Mouse (Mus musculus): ENCODE results near the gene Ky. TPM values are rescaled to one million over a fixed set of nuclear protein-coding genes. Genes with fewer than 3 reads are reported as not detected.

The Ky gene
- polyA plus RNA-seq, 1 experiment from 2014 or later: 0.50 TPM

DNA sequence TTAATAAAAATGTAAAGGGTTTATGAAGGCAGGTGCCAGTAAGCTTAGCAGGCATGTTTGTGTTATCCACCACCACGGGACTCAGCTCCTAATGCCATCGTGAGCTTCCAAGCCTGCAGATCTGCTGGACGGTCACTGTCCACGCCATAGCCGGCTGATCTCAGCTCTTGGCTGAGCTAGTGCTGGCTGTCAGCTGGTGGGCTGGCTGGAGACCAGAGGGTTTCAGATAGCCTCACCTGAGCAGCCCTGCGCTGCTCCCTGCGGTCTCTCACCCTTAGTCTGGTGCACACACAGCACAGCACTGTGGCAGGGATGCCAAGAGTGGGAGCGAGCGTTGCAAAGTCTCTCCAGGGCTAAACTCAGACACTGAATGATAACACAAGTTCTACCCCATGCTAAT is 12.9 kb downstream of the Ky start:
- Histone ChIP-seq H3K9me3 (no peaks in the 10 kb centered on the region), H3K36me3 (no peaks in the 10 kb centered on the region), H3K27ac (no peak overlapping the region), H3K4me1 (replicated peaks) (peaks cover 10% of the 10 kb centered on the region; the same call in 1 of the 2 replicates), H3K27me3 (ENCODE audit: insufficient read depth, poor library complexity, severe bottlenecking) (peaks cover 3% of the 10 kb centered on the region; the same call in 1 of the 2 replicates), H3K4me3 (no peak overlapping the region)
- no peak for DNase-seq (ENCODE audit: low spot score)
- WGBS: 91% methylated on average over 9 of the region's 9 CpGs

DNA sequence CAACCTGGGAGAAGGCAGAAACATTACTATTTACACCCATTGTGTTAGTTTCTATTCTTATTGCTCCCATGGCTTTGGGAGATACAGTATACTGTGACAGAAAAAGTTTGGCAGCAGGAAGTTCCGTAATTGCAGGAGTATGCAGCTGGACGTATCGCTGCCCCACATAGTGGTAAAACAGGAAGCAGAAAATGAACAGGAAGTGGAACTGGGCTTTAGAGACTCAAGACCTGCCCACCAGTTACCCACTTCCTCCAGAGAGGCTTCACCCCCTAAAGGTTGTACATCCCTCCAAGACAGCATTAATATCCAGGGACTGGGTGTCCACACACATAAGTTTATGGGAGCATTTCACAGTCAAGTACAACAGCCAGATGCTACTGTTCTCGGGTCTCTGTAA is 15.8 kb downstream of the Ky start:
- H3K4me3 ChIP-seq: no peak overlapping the region
- H3K9me3 ChIP-seq: no peaks in the 10 kb centered on the region
- H3K36me3 ChIP-seq: no peaks in the 10 kb centered on the region
- no peak overlapping the region for H3K27ac ChIP-seq
- 83% methylated on average over 4 of the region's 4 CpGs for WGBS
- DNase-seq (ENCODE audit: low spot score): no peak
- no peaks in the 10 kb centered on the region for H3K27me3 ChIP-seq (ENCODE audit: insufficient read depth, poor library complexity, severe bottlenecking)
- H3K4me1 ChIP-seq (replicated peaks): peaks cover 6% of the 10 kb centered on the region; the same call in 1 of the 2 replicates

DNA sequence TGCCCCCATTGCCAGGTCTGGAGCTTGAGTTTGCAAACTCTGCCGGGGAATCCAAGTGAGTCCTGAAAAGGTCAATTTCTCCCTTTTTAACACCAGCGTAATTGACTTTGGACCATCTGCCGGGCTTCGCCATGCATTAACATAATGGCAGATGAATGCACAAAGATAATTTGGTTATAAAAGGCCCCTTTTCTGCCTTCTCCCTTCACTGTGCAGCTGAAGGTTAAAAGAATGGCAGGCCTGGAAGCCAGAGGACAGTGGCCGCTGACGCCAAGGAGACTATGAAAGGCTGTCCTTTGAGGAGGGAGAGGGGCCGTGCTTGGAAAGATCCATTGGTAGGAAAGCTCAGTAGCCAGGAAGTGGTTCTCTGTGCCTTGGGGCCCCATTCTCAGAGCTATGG is 22.6 kb downstream of the Ky start:
- Histone ChIP-seq H3K36me3 (no peaks in the 10 kb centered on the region), H3K27me3 (ENCODE audit: insufficient read depth, poor library complexity, severe bottlenecking) (0 out of 2 replicates have a peak, but pooled peaks cover 10% of the 10 kb centered on the region), H3K9me3 (no peaks in the 10 kb centered on the region), H3K27ac (peak overlapping the region; percentile 82), H3K4me3 (no peak overlapping the region), H3K4me1 (replicated peaks) (peaks cover 41% of the 10 kb centered on the region)
- DNase-seq (ENCODE audit: low spot score): peak; percentile 47
- 36% methylated on average over 7 of the region's 7 CpGs for WGBS

- Histone ChIP-seq H3K27me3 (ENCODE audit: insufficient read depth, poor library complexity, severe bottlenecking) (0 out of 2 replicates have a peak, but pooled peaks cover 10% of the 10 kb centered on the region), H3K27ac (peak overlapping the region; percentile 82)
Observed at GRCm38 (mm10) chr9:102528561-102528960, 23.0 kb downstream of the Ky start.

DNA sequence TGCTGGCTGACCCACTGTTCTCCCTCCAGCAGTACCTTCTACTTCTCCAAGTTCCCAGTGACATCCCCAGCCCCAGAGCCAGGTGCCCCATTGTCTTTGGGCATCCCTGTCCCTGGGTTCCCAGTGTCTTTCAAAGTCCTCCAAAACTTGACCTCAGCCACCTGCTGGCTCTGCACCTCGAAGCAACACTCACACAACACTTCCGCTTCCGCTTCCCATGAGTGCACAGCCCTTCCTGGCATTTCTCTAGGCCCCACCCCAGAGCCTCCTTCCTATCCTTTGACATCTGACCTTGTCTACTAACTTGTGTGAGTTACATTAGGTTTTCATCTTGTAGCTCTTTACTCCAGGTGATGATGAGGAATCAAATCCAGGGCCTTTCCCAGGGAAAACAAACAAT is 23.5 kb downstream of the Ky start:
- Histone ChIP-seq H3K36me3 (no peaks in the 10 kb centered on the region), H3K4me3 (no peak overlapping the region), H3K4me1 (replicated peaks) (peaks cover 41% of the 10 kb centered on the region), H3K27me3 (ENCODE audit: insufficient read depth, poor library complexity, severe bottlenecking) (0 out of 2 replicates have a peak, but pooled peaks cover 10% of the 10 kb centered on the region), H3K9me3 (no peaks in the 10 kb centered on the region), H3K27ac (peak overlapping the region; percentile 82)
- WGBS: 86% methylated on average over 3 of the region's 3 CpGs
- no peak for DNase-seq (ENCODE audit: low spot score)

More at GRCm38 (mm10) chr9:102528561-102528960, 23.0 kb downstream of the Ky start:
- Histone ChIP-seq H3K4me1 (replicated peaks) (peaks cover 41% of the 10 kb centered on the region), H3K9me3 (no peaks in the 10 kb centered on the region), H3K36me3 (no peaks in the 10 kb centered on the region), H3K4me3 (no peak overlapping the region)
- WGBS: 78% methylated on average over 7 of the region's 7 CpGs
- no peak for DNase-seq (ENCODE audit: low spot score)

DNA sequence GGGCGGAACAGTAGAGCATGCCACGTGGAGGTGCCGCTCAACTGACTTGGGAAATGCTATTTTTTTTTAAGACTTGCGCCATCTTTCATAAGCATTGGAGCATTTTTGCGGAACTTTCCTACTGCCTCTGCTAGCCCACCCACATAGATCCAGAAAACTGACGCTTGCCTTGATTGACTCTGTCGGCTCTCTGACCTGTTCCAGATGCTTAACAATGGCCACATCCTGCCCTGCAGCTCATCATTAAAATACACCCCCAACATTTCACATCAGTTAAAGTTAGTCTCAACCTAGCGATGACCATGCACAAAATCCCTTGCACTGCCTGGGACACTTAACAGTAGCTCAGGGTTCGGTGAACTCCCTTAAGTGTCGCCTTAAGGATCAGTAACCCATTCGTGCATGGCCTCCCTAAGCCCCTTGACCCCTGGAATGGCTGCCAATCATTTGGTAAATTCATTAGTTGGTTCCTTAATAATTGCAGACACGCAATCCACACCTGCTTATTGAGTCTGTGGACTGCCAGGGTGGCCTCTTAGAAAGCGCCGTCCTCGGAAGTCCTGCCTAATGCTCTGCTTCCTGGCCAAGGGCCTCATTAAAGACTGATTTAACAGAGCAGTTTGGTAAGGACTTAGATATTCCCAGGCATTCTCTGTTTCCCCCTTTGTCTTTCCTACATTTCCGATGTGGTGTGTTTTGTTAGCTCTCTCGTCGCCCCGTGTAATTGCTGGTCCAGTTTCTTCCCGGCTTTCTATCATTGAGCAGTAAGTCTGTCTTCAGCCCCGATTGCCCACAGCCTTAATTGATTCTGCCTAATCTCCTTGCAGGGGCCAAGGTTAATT is 25.7 kb downstream of the Ky start:
- Histone ChIP-seq H3K4me3 (no peak overlapping the region), H3K4me1 (replicated peaks) (peaks cover 41% of the 10 kb centered on the region), H3K27me3 (ENCODE audit: insufficient read depth, poor library complexity, severe bottlenecking) (0 out of 2 replicates have a peak, but pooled peaks cover 10% of the 10 kb centered on the region), H3K36me3 (no peaks in the 10 kb centered on the region), H3K9me3 (no peaks in the 10 kb centered on the region), H3K27ac (peak overlapping the region; percentile 45; the same call in 1 of the 2 replicates)
- WGBS: 71% methylated on average over 21 of the region's 21 CpGs
- DNase-seq (ENCODE audit: low spot score): no peak

DNA sequence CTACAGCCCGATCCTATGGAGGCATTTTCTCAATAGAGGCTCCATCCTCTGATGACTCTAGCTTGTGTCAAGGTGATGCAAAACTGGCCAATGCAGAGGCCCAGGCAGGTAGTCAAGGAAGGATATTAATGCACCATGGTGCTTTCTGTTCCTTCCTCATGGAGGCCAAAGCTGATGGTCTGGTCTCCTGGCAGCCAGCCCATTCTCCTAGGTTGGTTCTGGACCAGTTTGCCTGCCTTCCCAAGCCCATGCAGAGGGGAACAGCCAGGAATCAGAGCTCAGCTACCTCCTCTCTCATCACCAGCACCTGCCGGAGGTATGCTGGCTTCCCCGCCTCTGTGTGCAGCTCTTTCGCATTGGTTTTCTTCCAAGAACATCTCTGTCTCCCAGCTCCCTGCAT is 31.4 kb downstream of the Ky start:
- WGBS: 94% methylated on average over 4 of the region's 4 CpGs
- Histone ChIP-seq H3K4me3 (no peak overlapping the region), H3K27ac (no peak overlapping the region), H3K9me3 (no peaks in the 10 kb centered on the region), H3K36me3 (no peaks in the 10 kb centered on the region), H3K27me3 (ENCODE audit: insufficient read depth, poor library complexity, severe bottlenecking) (peaks cover 21% of the 10 kb centered on the region; the same call in 1 of the 2 replicates), H3K4me1 (replicated peaks) (peaks cover 9% of the 10 kb centered on the region)
- DNase-seq (ENCODE audit: low spot score): no peak

GRCm38 (mm10) chr9:102539699-102540098 is 34.1 kb downstream of the Ky start:
- H3K9me3 ChIP-seq: no peaks in the 10 kb centered on the region
- H3K36me3 ChIP-seq: no peaks in the 10 kb centered on the region
- DNase-seq (ENCODE audit: low spot score): no peak
- H3K27ac ChIP-seq: no peak overlapping the region
- H3K27me3 ChIP-seq (ENCODE audit: insufficient read depth, poor library complexity, severe bottlenecking): peaks cover 45% of the 10 kb centered on the region
- peaks cover 30% of the 10 kb centered on the region for H3K4me1 ChIP-seq (replicated peaks)
- WGBS: 69% methylated on average over 7 of the region's 7 CpGs
- H3K4me3 ChIP-seq: no peak overlapping the region

GRCm38 (mm10) chr9:102541666-102542065 is 36.1 kb downstream of the Ky start:
- H3K27ac ChIP-seq: no peak overlapping the region
- H3K36me3 ChIP-seq: no peaks in the 10 kb centered on the region
- DNase-seq (ENCODE audit: low spot score): no peak
- no peak overlapping the region for H3K4me3 ChIP-seq
- H3K27me3 ChIP-seq (ENCODE audit: insufficient read depth, poor library complexity, severe bottlenecking): peaks cover 46% of the 10 kb centered on the region
- 93% methylated on average over 10 of the region's 10 CpGs for WGBS
- no peaks in the 10 kb centered on the region for H3K9me3 ChIP-seq
- H3K4me1 ChIP-seq (replicated peaks): peaks cover 45% of the 10 kb centered on the region

- no peaks in the 10 kb centered on the region for H3K36me3 ChIP-seq
- no peak for DNase-seq (ENCODE audit: low spot score)
- H3K4me3 ChIP-seq: no peak overlapping the region
- no peaks in the 10 kb centered on the region for H3K9me3 ChIP-seq
- WGBS: 76% methylated on average over 8 of the region's 8 CpGs
- peaks cover 50% of the 10 kb centered on the region for H3K27me3 ChIP-seq (ENCODE audit: insufficient read depth, poor library complexity, severe bottlenecking)
- H3K27ac ChIP-seq: 0 out of 2 replicates have a peak overlapping the region, but pooled peaks have one; percentile 23
- H3K4me1 ChIP-seq (replicated peaks): peaks cover 53% of the 10 kb centered on the region
Observed at GRCm38 (mm10) chr9:102542540-102542939, 37.0 kb downstream of the Ky start.

DNA sequence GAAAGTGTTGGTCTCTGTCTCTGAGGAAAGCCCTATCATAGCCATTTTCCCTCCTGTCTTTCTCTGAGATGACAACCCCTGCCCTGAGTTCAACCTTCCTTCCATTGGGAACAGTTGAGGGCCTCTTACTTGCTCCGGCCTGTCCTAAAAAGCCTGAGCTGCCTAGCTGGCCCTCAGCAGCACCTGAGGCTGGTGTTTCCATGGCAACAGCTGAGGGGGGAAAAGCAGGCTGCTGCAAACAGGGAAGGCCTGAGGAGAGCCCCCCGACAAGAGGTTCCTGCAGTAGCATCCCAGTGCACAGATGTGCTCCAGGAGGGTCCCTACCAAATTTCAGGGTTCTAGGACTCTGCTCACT is 38.2 kb downstream of the Ky start:
- WGBS: 36% methylated on average over 2 of the region's 2 CpGs
- H3K4me1 ChIP-seq (replicated peaks): peaks cover 53% of the 10 kb centered on the region
- H3K27me3 ChIP-seq (ENCODE audit: insufficient read depth, poor library complexity, severe bottlenecking): peaks cover 56% of the 10 kb centered on the region
- peak; percentile 15 for DNase-seq (ENCODE audit: low spot score)
- H3K9me3 ChIP-seq: no peaks in the 10 kb centered on the region
- H3K36me3 ChIP-seq: no peaks in the 10 kb centered on the region
- peak overlapping the region; percentile 86 for H3K27ac ChIP-seq
- no peak overlapping the region for H3K4me3 ChIP-seq

GRCm38 (mm10) chr9:102544116-102544772 is 38.7 kb downstream of the Ky start:
- no peaks in the 10 kb centered on the region for H3K36me3 ChIP-seq
- peaks cover 51% of the 10 kb centered on the region for H3K4me1 ChIP-seq (replicated peaks)
- WGBS: 20% methylated on average over 11 of the region's 11 CpGs
- H3K4me3 ChIP-seq: peak overlapping the region; percentile 51
- H3K9me3 ChIP-seq: no peaks in the 10 kb centered on the region
- peak overlapping the region; percentile 86 for H3K27ac ChIP-seq
- DNase-seq (ENCODE audit: low spot score): peak; percentile 36
- peaks cover 58% of the 10 kb centered on the region for H3K27me3 ChIP-seq (ENCODE audit: insufficient read depth, poor library complexity, severe bottlenecking)

Measured in hindbrain, embryonic 10.5 days (tissue).